Mouse (Mus musculus) retina, postnatal 7 days (tissue): ENCODE measurements at regions not wholly inside any gene's neighbourhood (a gene's known extent, or its start where the extent isn't known, plus 50 kb on each side); places are given as distances from the start of the nearest gene placed in this dataset.

Source experiments
- DNase-seq: peaks from one replicate; pipeline ENCODE4 v3.0.0-alpha.2; 2012; ENCODE audit warnings: low read depth, low spot score

DNA sequence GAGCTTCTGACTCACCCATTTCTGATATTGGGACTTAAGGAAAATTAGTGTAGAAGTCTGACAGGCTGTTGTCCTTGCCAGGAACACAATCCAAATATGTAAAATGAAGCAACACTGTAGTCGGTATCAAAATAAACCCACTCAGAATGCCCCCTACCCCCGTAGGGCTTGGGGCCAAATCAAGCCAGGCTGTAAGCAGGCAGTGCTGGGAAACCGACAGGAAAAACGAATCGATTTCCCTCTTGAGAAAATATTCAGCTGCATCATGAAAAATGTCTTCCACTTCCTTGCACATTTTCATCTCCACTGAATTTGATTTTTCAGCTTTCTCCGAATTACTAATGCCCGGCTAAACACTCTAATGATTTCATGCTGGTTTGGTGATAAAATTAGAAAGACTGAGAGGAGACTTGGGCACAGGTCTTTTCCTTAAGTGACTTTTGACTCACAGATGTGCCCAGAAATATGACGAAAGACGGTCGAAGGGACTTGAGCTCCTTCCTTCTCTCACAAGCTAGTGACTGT lies 485.7 kb downstream of the Fat4 start:
- DNase-seq: no peak

DNA sequence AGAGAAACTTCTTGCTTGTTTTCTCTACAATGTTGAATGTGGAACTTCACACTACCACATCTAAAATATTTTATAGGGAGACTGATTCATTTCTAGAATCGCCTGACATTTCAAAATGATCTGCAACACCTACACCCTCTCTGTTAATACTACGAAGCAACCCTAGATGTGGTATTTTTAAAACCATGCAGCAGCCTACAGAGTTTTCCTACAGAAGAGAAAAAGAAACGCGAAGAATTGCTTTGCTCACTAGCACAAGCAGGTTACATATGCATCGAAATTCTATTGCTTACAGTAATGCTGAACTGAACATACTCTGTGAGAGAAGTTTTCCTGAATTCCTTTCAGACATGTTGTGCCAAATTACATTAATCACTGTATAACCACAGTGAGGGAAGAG lies 488.7 kb downstream of the Fat4 start:
- DNase-seq: no peak

DNA sequence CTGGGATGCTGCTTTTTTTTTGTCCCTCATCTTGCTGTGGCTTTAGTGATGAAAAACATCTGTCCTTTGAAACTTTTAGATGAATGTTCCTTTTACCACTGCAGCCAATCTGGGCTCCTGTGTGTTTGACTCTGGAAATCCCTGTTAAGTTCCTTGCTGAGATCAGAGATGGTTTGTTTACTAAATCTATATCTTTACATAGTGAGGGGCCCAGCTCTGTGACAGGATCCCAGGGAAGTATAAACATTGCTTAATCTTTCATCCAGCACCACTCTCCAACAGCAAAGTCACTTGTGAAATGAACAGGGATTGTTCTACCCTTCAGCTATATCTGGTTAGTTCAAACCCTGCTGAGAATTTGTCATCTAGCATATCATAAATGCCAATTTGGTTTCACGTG lies 501.8 kb downstream of the Fat4 start:
- DNase-seq: no peak

- DNase-seq: no peak
Measured at GRCm38 (mm10) chr3:39390442-39390841, 503.7 kb downstream of the Fat4 start.

GRCm38 (mm10) chr3:39392053-39392452 lies 505.3 kb downstream of the Fat4 start:
- no peak for DNase-seq

DNA sequence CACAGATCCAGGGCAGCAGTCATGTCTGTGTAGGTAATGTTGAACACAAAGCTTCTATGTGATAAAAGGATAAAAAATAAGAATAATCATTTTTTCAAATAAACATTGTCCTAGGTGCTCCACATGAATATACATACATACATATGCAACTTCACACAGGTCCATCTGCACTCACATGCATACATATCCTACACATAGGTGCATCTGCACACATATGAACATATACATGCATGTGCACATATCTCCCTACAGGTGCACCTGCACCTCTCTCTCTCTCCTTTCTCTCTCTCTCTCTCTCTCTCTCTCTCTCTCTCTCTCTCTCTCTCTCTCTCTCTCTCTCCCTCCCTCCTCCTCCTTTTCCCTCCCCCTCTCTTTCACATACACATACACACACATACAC lies 509.9 kb downstream of the Fat4 start:
- no peak for DNase-seq

DNA sequence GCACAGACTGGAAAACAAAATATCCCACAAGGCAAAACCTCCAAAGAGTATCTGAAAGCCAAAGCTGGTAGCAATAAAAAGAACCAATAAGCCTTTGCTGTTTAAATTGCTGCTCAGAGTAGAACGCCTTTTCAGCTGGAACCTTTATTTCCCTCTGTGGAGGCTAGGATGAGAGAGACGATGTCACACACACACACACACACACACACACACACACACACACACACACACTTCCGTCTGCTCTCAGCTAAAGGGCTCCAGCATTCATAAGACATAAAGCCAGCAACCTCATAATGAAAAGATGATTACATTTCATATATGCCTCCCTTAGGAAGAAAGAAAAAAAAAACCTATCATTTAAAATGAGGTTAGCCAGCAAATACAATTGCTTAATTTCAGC lies 510.5 kb downstream of the Fat4 start:
- no peak for DNase-seq

DNA sequence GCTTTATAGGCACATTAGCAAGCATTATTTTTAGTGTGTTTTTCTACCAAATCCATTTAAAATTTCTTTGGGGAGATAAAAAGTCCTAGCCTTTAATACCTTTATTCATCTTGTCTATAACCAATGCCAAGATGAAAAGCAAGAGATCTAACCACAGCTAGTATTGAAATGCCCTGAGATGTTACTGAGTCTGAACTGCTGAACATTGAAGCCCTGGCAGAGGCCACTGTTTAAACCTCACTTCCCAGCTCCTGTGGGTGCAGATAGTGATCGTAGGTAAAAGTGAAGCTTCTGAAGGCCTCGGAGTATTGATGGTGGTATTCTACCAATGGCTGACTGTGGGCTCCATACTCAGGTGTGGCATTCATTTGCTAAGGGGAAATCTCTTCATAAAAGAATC lies 510.9 kb downstream of the Fat4 start:
- DNase-seq: no peak

- DNase-seq: no peak
Measured at GRCm38 (mm10) chr3:39424778-39425642, 538.3 kb downstream of the Fat4 start.

GRCm38 (mm10) chr3:39425643-39426016 lies 538.9 kb downstream of the Fat4 start:
- no peak for DNase-seq

- DNase-seq: no peak
Measured at GRCm38 (mm10) chr3:39443328-39443727, 556.6 kb downstream of the Fat4 start.

GRCm38 (mm10) chr3:39455650-39456049 lies 568.9 kb downstream of the Fat4 start:
- DNase-seq: no peak

DNA sequence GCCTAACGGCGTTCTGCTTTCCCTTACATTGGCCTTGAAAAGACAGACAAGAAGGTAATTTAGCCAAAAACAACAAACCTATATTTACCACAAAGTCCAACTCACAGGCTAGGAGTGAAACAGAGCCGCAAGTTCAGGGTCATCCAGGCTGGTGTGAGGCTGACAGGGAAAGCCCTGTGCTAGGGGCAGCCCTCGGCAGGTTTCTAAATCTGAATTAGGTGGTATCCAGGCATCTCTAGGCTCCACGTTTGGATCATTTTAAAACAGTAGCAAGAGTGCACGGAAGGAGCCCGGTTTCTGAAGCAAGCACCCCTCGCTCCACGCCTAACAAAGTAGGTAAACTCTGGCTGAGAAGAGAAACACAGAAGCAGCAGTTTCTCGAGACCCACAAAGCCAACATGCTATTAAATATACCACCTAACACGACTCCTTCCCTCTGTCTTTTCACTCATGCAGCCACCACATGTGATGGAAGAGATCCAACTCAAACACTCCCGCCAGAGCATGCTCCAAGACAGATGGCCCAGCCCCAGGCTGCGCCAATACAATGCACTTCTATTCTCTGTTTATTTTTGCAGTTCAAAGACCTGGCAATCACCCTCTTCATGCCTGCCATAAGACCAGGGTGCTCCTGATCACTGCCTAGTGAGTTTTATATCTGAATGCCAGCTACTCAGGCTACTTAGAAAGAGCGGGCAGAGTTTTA lies 573.6 kb downstream of the Fat4 start:
- no peak for DNase-seq

GRCm38 (mm10) chr3:39461561-39461960 lies 574.8 kb downstream of the Fat4 start:
- DNase-seq: no peak

DNA sequence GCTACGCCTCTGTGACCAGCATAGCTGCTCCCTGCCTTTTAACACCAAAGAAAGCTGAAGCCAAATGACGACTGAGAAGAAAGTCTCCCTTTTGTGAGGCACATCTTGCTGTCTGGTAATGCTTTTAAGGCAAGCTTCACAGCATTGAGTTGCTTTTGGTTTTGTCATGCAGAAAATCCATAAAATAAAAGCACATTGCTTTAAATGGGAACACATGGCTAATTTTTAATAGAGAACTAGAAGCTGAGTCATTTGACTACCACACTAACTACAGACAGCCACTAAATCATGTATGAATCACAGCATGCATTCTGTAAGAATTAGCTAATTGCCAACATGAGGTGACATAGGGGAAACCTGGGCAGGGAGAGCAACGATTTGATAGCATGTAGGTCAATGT lies 579.1 kb downstream of the Fat4 start:
- no peak for DNase-seq

GRCm38 (mm10) chr3:39489392-39489791 lies 602.7 kb downstream of the Fat4 start:
- DNase-seq: no peak

- no peak for DNase-seq
Measured at GRCm38 (mm10) chr3:39494363-39494762, 607.6 kb downstream of the Fat4 start.

GRCm38 (mm10) chr3:39528087-39528486 lies 641.3 kb downstream of the Fat4 start:
- DNase-seq: no peak

DNA sequence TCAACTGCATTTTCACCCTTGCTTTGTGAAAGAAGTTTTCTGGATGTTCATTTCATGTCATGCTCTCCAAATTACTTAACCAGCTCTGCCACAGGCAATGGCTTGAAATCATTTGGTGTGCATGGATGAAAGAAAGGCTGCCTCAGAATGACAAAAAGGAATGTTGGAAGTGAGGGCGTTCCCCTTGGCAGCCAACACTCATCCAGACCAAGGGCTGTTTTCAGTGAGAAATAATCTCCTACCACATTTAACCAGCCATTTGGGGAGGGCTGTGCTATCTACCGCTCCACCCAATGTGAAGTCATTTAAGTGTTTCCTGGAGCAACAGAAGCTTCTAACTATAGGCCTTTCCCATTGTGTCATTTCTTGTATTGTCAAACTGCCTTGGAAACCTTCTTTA lies 650.8 kb downstream of the Fat4 start:
- DNase-seq: no peak

GRCm38 (mm10) chr3:39540530-39541118 lies 653.9 kb downstream of the Fat4 start:
- DNase-seq: no peak

GRCm38 (mm10) chr3:39559460-39560041 lies 672.8 kb downstream of the Fat4 start:
- DNase-seq: no peak

DNA sequence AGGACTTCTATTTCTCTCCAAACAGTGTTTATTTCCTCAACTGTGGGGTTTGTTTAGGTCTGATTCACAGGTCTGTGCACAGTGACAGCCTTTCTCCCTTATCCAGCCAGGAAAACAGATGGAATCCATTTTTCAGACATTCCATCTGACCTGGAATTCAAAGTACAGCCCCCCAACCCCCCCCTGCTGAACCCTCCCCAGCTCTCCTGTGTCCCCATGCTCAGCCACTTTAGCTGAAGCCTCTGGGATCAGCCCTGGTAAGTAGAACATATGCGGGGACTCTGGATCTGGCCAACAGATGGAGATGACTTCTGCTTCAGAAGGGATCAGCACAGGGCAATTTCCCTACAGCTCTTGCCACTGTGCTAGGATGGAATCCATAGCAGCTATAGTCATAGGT lies 674.2 kb downstream of the Fat4 start:
- DNase-seq: no peak
